Mouse (Mus musculus) cerebellum, postnatal 4 days (tissue): ENCODE data around the gene Bcap29.
"Not testable (repeated sequence)": the region's sequence is repeated elsewhere in the genome, so short reads cannot be mapped to it uniquely, and the experiment has no call there.

ENCODE experiments used
- DNase-seq, 2 experiments: peaks; one replicate each; pipeline ENCODE4 v3.0.0; 2022; ENCODE audit warnings: low spot score in 2 of 2, mixed read lengths in 1 of 2

Gene Bcap29

DNA sequence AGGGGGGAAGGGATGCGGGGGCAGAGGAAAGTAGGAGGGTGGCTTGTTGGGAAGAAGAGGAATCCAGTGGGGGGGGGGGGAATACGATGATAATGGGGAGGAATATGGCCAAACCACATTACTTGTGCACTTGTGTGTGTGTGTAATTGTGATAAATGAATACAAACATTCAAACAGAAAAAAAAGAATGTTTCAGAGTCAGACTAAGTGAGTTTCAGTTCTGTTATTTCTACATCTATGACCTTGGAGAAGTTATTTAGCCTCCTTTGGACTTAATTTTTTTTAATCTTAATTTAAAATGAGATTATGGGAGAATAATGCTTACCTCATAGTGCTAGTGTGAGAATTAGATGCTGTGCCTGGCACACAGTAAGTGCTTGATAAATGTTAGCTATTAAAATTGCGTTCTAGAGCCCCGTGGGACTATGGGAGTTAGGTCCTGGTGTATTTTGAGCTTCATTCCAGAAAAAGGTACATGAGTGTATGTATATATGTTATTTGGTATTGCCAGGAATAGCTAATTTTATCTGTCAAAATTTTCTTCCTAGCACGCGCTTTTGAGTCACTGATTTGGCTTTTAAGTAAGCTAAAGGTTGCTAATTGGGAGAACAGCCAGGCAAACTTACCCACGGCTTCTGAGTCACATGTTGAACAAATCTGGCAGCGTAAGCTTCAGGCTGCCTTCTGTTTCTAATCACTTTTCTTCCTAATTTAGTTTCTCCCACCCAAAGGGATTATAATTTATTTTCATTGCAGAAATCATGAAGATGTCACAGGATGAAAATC, 55.6 kb downstream of the Bcap29 start:
- DNase-seq, result no peak

GRCm38 (mm10) chr12:31574506-31574905, 60.0 kb downstream of the Bcap29 start:
- no peak for DNase-seq

DNA sequence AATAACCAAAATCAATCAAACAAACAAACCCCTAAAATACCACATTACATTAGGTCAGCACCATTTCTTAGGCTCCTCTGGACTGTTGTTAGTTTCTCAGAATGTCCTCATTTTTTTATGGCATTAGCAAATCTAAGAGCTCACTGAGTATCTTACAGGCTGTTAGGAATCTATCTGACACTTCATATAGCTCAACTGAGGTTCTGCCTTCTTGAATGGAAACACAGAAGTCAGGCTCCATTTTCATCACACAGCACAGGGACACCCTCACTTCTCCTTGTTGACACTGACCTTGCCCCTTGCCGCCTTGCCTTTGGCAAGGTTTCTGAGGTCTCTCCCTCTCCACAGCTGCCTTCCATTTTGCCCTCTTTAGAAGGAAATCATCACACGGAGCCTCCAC, 64.7 kb downstream of the Bcap29 start:
- no peak for DNase-seq

- DNase-seq, result no peak
These were observed 65.8 kb downstream of the Bcap29 start for GRCm38 (mm10) chr12:31568661-31569060.

DNA sequence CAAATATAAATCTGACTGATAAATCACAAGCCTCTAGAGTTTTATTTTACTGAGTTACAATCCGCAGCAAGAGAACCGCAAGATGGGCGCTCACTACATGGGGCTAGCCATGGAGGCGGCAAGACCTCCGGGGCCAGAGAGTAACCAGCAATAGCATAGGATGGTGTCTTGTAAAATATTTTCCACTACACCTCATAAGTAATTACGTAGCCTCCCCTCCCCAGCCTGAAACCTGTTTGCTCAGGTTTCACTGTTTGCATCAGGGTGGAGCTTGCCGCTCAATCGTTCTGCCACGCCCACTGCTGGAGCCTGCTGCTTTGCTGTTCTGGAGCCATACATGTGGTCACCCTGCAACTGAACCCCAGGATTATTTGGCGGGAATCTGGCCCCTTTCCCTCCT, 66.9 kb downstream of the Bcap29 start:
- not testable (repeated sequence) for DNase-seq

- DNase-seq, result no peak
These were observed 73.7 kb downstream of the Bcap29 start for GRCm38 (mm10) chr12:31560712-31561111.

GRCm38 (mm10) chr12:31560002-31560401, 74.5 kb downstream of the Bcap29 start:
- DNase-seq, result no peak

DNA sequence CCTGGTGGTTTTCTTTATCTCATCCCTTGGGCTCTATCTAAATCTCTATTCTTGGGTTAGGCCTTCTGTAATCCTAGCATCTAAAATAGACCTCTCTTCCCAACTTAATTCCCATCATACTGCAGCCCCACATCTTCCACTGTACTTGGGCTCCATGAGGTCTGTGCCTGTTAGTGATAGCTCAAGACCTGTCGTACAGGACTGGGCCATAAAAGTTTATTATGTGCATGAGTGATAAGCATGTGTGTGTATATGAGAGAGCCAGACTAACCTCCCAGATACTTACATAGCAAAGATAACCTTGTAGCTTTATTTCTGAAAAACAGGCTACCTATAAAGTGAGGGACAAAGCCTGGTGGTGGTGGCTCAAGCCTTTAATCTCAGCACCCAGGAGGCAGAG, 80.1 kb downstream of the Bcap29 start:
- no peak for DNase-seq

- no peak for DNase-seq
These were observed 83.2 kb downstream of the Bcap29 start for GRCm38 (mm10) chr12:31551252-31551651.

DNA sequence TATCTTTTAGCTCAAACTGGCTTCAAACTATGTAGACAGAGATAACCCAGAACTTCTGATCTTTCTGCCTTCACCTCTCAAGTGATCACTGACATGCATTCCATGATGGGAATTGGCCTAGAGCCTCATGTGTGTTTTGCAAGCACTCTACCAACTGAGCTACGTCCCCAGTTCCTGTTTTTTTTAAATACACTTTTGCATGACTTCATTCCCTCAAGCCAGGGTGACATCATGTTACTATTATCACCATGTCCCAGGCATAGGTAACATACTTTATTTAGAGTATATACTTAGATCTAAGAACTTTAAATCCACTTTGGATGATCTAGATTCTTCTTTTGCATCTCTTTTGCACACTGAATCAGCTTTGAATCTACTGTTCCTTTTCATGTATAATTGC, 88.4 kb downstream of the Bcap29 start:
- no peak for DNase-seq

GRCm38 (mm10) chr12:31545219-31545618, 89.2 kb downstream of the Bcap29 start:
- no peak for DNase-seq

DNA sequence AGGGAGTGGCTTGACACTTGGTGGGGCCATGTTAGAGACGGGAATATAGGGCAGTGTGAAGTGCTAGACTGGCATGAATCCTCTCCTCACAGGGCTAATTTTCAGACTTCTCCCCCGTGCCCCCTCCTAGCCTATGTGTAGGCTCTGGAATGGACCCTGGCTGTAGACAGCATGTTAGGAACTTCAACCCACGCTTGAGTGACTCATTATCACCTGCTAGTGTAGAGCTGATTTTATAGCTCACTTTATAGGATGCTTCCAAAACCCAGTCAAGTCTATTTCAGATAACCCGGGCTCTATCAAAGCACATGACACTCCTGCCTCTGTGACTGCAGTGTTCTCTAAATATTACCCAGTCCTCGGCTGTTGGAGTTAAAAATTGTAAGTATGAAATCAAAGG, 92.9 kb downstream of the Bcap29 start:
- DNase-seq, result no peak
